Mouse (Mus musculus): ENCODE measurements at regions not wholly inside any gene's neighbourhood (a gene's known extent, or its start where the extent isn't known, plus 50 kb on each side); places are given as distances from the start of the nearest gene placed in this dataset.
A peak's percentile ranks its signal among the peaks of the same experiment; 100 is the strongest.

- Histone ChIP-seq H3K27ac (replicated peaks) (no peak overlapping the region), H3K4me1 (peaks cover 37% of the 10 kb centered on the region), H3K36me3 (replicated peaks) (no peaks in the 10 kb centered on the region), H3K4me3 (peak overlapping the region; percentile 14; the same call in 1 of the 2 replicates), H3K27me3 (replicated peaks; ENCODE audit: low read depth, poor library complexity, severe bottlenecking) (peaks cover 53% of the 10 kb centered on the region), H3K9me3 (no peaks in the 10 kb centered on the region)
- no peak for DNase-seq (ENCODE audit: low spot score)
- 26% methylated on average over 9 of the region's 9 CpGs for WGBS
Observed at GRCm38 (mm10) chr5:114512756-114513155, 55.1 kb upstream of the Fam222a start.

GRCm38 (mm10) chr5:114513911-114514457 is 53.8 kb upstream of the Fam222a start:
- Histone ChIP-seq H3K4me3 (0 out of 2 replicates have a peak overlapping the region, but pooled peaks have one; percentile 13), H3K9me3 (no peaks in the 10 kb centered on the region), H3K4me1 (peaks cover 32% of the 10 kb centered on the region), H3K36me3 (replicated peaks) (no peaks in the 10 kb centered on the region), H3K27ac (replicated peaks) (no peak overlapping the region), H3K27me3 (replicated peaks; ENCODE audit: low read depth, poor library complexity, severe bottlenecking) (peaks cover 53% of the 10 kb centered on the region)
- DNase-seq (ENCODE audit: low spot score) = no peak
- WGBS = 15% methylated on average over 10 of the region's 10 CpGs

- Histone ChIP-seq H3K27me3 (replicated peaks; ENCODE audit: low read depth, poor library complexity, severe bottlenecking) (peaks cover 33% of the 10 kb centered on the region), H3K4me3 (no peak overlapping the region), H3K4me1 (peaks cover 21% of the 10 kb centered on the region), H3K36me3 (replicated peaks) (no peaks in the 10 kb centered on the region), H3K27ac (replicated peaks) (no peak overlapping the region), H3K9me3 (no peaks in the 10 kb centered on the region)
- DNase-seq (ENCODE audit: low spot score) = no peak
- WGBS = 84% methylated on average over 4 of the region's 4 CpGs
Observed at GRCm38 (mm10) chr5:114517010-114517409, 50.8 kb upstream of the Fam222a start.

- no peak overlapping the region for H3K27ac ChIP-seq (replicated peaks)
- DNase-seq (ENCODE audit: low spot score) = no peak
- peaks cover 16% of the 10 kb centered on the region for H3K4me1 ChIP-seq
- no peaks in the 10 kb centered on the region for H3K36me3 ChIP-seq (replicated peaks)
- H3K4me3 ChIP-seq = no peak overlapping the region
- H3K27me3 ChIP-seq (replicated peaks; ENCODE audit: low read depth, poor library complexity, severe bottlenecking) = peaks cover 23% of the 10 kb centered on the region
- 87% methylated on average over 2 of the region's 2 CpGs for WGBS
- no peaks in the 10 kb centered on the region for H3K9me3 ChIP-seq
Observed at GRCm38 (mm10) chr5:114518012-114518411, 49.8 kb upstream of the Fam222a start.
